8 mouse cellular contexts compared by ENCODE assay signal in genomic region chr1:137323035-137323680, GRCm38 (mm10).
DNase-seq lines count a peak whose midpoint lies in the region; ATAC-seq and TF ChIP-seq lines count a peak whose summit lies in the region.

No protein-coding gene starts in this region.

- no peak for TF ChIP-seq POLR2A in ES-Bruce4 (IDR thresholded peaks at IDR 0.05; ENCODE audit: insufficient read depth, low read length)

- TF ChIP-seq EP300 in ES-Bruce4 (IDR thresholded peaks at IDR 0.05; ENCODE audit: insufficient read depth, low read depth, low read length) = no peak

- H3K27ac ChIP-seq in intestine, embryonic 15.5 days = no peak overlapping the region
- H3K27ac ChIP-seq in intestine, postnatal 0 days (ENCODE audit: low read depth, low read length) = no peak overlapping the region
- H3K27ac ChIP-seq in ES-Bruce4 (ENCODE audit: insufficient read depth, low read length) = peak overlapping the region; percentile 51; the same call in 1 of the 2 replicates
- H3K27ac ChIP-seq in embryonic facial prominence, embryonic 10.5 days (replicated peaks) = peak overlapping the region; percentile 79
- peak overlapping the region; percentile 25; the same call in 1 of the 2 replicates for H3K27ac ChIP-seq in midbrain, embryonic 13.5 days

- no peaks in the 10 kb centered on the region for H3K36me3 ChIP-seq in intestine, embryonic 15.5 days
- no peaks in the 10 kb centered on the region for H3K36me3 ChIP-seq in intestine, postnatal 0 days (ENCODE audit: control insufficient read depth, insufficient read depth)
- H3K36me3 ChIP-seq in ES-Bruce4 (ENCODE audit: control insufficient read depth, insufficient read depth, low read length, poor library complexity, severe bottlenecking) = no peaks in the 10 kb centered on the region
- no peaks in the 10 kb centered on the region for H3K36me3 ChIP-seq in embryonic facial prominence, embryonic 10.5 days (replicated peaks)
- no peaks in the 10 kb centered on the region for H3K36me3 ChIP-seq in midbrain, embryonic 13.5 days

- H3K9ac ChIP-seq in intestine, embryonic 15.5 days = no peak overlapping the region
- no peak overlapping the region for H3K9ac ChIP-seq in intestine, postnatal 0 days (ENCODE audit: low read depth, low read length)
- H3K9ac ChIP-seq in ES-Bruce4 (ENCODE audit: low read depth, poor library complexity, severe bottlenecking) = no peak overlapping the region; the same call in 1 of the 2 replicates
- H3K9ac ChIP-seq in midbrain, embryonic 13.5 days (replicated peaks) = no peak overlapping the region

- no peak overlapping the region for H3K4me2 ChIP-seq in intestine, embryonic 15.5 days (replicated peaks)
- no peak overlapping the region for H3K4me2 ChIP-seq in intestine, postnatal 0 days (replicated peaks; ENCODE audit: low read depth)
- no peak overlapping the region for H3K4me2 ChIP-seq in midbrain, embryonic 13.5 days (replicated peaks)

- H3K4me3 ChIP-seq in intestine, embryonic 15.5 days (replicated peaks) = no peak overlapping the region
- no peak overlapping the region for H3K4me3 ChIP-seq in intestine, postnatal 0 days (ENCODE audit: low read depth, low read length)
- H3K4me3 ChIP-seq in ES-Bruce4 (ENCODE audit: low read depth, low read length) = no peak overlapping the region
- no peak overlapping the region for H3K4me3 ChIP-seq in embryonic facial prominence, embryonic 10.5 days
- no peak overlapping the region for H3K4me3 ChIP-seq in midbrain, embryonic 13.5 days (replicated peaks)

- no peaks in the 10 kb centered on the region for H3K27me3 ChIP-seq in intestine, embryonic 15.5 days (replicated peaks)
- no peaks in the 10 kb centered on the region for H3K27me3 ChIP-seq in intestine, postnatal 0 days (replicated peaks; ENCODE audit: control insufficient read depth, insufficient read depth, low read length)
- no peaks in the 10 kb centered on the region for H3K27me3 ChIP-seq in ES-Bruce4 (ENCODE audit: control insufficient read depth, insufficient read depth, low read length, poor library complexity, severe bottlenecking)
- no peaks in the 10 kb centered on the region for H3K27me3 ChIP-seq in embryonic facial prominence, embryonic 10.5 days (replicated peaks; ENCODE audit: low read depth, poor library complexity, severe bottlenecking)
- H3K27me3 ChIP-seq in midbrain, embryonic 13.5 days = no peaks in the 10 kb centered on the region

- H3K4me1 ChIP-seq in intestine, embryonic 15.5 days (replicated peaks) = no peaks in the 10 kb centered on the region
- H3K4me1 ChIP-seq in intestine, postnatal 0 days (replicated peaks; ENCODE audit: control insufficient read depth, insufficient read depth, low read length) = no peaks in the 10 kb centered on the region
- no peaks in the 10 kb centered on the region for H3K4me1 ChIP-seq in ES-Bruce4 (ENCODE audit: control insufficient read depth, insufficient read depth, low read length)
- peaks cover 14% of the 10 kb centered on the region for H3K4me1 ChIP-seq in embryonic facial prominence, embryonic 10.5 days
- H3K4me1 ChIP-seq in midbrain, embryonic 13.5 days (replicated peaks) = no peaks in the 10 kb centered on the region; the same call in 1 of the 2 replicates

- H3K9me3 ChIP-seq in intestine, embryonic 15.5 days = no peaks in the 10 kb centered on the region
- no peaks in the 10 kb centered on the region for H3K9me3 ChIP-seq in intestine, postnatal 0 days (ENCODE audit: control insufficient read depth)
- no peaks in the 10 kb centered on the region for H3K9me3 ChIP-seq in ES-Bruce4 (replicated peaks; ENCODE audit: control insufficient read depth, insufficient read depth, low read length, poor library complexity, severe bottlenecking)
- H3K9me3 ChIP-seq in embryonic facial prominence, embryonic 10.5 days = no peaks in the 10 kb centered on the region
- no peaks in the 10 kb centered on the region for H3K9me3 ChIP-seq in midbrain, embryonic 13.5 days

- TF ChIP-seq CTCF in intestine, postnatal 0 days (IDR thresholded peaks at IDR 0.05; ENCODE audit: low read depth) = no peak
- TF ChIP-seq CTCF in ES-Bruce4 (IDR thresholded peaks at IDR 0.05; ENCODE audit: low read depth, low read length) = no peak

- WGBS in intestine, embryonic 15.5 days = 74% methylated on average over 2 of the region's 2 CpGs
- 63% methylated on average over 2 of the region's 2 CpGs for WGBS in intestine, postnatal 0 days
- 35% methylated on average over 2 of the region's 2 CpGs for WGBS in embryonic facial prominence, embryonic 10.5 days
- 17% methylated on average over 2 of the region's 2 CpGs for WGBS in midbrain, embryonic 13.5 days

- peak; percentile 77 for DNase-seq in embryonic facial prominence, embryonic 10.5 days (ENCODE audit: low spot score)
- no peak for DNase-seq in layer of hippocampus, postnatal 14 days (ENCODE audit: low spot score in 2 of 2)
- DNase-seq in right cerebral cortex, postnatal 4 days = no peak
- DNase-seq in cerebellum, adult 9-11 months = no peak

- ATAC-seq in intestine, embryonic 15.5 days = peak; percentile 74; the same call in 1 of the 2 replicates
- ATAC-seq in intestine, postnatal 0 days = no peak
- ATAC-seq in midbrain, embryonic 13.5 days = peak; percentile 73

Comparison
In these comparisons a context has a peak if more than half of its experiments do, and no peak if none do; other contexts are left out.
1. H3K27ac ChIP-seq: peak in ES-Bruce4 (single experiment), embryonic facial prominence, embryonic 10.5 days (single experiment) and midbrain, embryonic 13.5 days (single experiment); none in intestine, embryonic 15.5 days (single experiment) and intestine, postnatal 0 days (single experiment).